ENCODE assay signal across 33 mouse cellular contexts in genomic region chr6:86360691-86361090, GRCm38 (mm10). TPM values are rescaled to one million over a fixed set of nuclear protein-coding genes. Genes with fewer than 3 reads are reported as not detected.
DNase-seq lines count a peak whose midpoint lies in the region; ATAC-seq and TF ChIP-seq lines count a peak whose summit lies in the region.
"Had no signal": no experiment of that assay in that cellular context is flagged by ENCODE, and none has a peak within 500 bp of the region (broad histone marks: within the 10 kb centered on the region; RNA-seq: fewer than 3 reads in every experiment).

No protein-coding gene starts in this region.

- no peak overlapping the region for H3K4me2 ChIP-seq in kidney, embryonic 16.5 days (replicated peaks; ENCODE audit: low read depth, low read length)
- H3K4me2 ChIP-seq in hindbrain, postnatal 0 days (ENCODE audit: low read depth, low read length) = no peak overlapping the region
- H3K4me2 ChIP-seq: embryonic facial prominence, embryonic 13.5 days; heart, embryonic 11.5 days; hindbrain, embryonic 12.5 days; liver, embryonic 12.5 days; stomach, embryonic 15.5 days had no signal

- peaks cover 4% of the 10 kb centered on the region; the same call in 1 of the 2 replicates for H3K4me1 ChIP-seq in kidney, adult 2 months (ENCODE audit: control insufficient read depth, insufficient read depth, low read length)
- H3K4me1 ChIP-seq in kidney, embryonic 16.5 days (ENCODE audit: insufficient read depth, low read length) = no peaks in the 10 kb centered on the region
- H3K4me1 ChIP-seq in hindbrain, postnatal 0 days (ENCODE audit: insufficient read depth, low read length) = no peaks in the 10 kb centered on the region
- H3K4me1 ChIP-seq: embryonic facial prominence, embryonic 13.5 days; hindbrain, embryonic 12.5 days; stomach, embryonic 15.5 days had no signal

- no peak for TF ChIP-seq POLR2A in kidney, adult 2 months (IDR thresholded peaks at IDR 0.05; ENCODE audit: low read depth, low read length)

- 32% methylated on average over 7 of the region's 7 CpGs for WGBS in kidney, adult 2 months
- WGBS in kidney, embryonic 16.5 days = 52% methylated on average over 7 of the region's 7 CpGs
- 63% methylated on average over 7 of the region's 7 CpGs for WGBS in hindbrain, postnatal 0 days

- no peak overlapping the region for H3K9ac ChIP-seq in kidney, embryonic 16.5 days (replicated peaks; ENCODE audit: low read length)
- no peak overlapping the region for H3K9ac ChIP-seq in hindbrain, postnatal 0 days (replicated peaks; ENCODE audit: low read length)
- H3K9ac ChIP-seq: embryonic facial prominence, embryonic 13.5 days; hindbrain, embryonic 12.5 days; liver, embryonic 12.5 days; liver, postnatal 0 days; stomach, embryonic 15.5 days had no signal

- H3K4me3 ChIP-seq in kidney, adult 2 months (ENCODE audit: insufficient read depth, low read depth, low read length) = no peak overlapping the region
- H3K4me3 ChIP-seq in kidney, embryonic 16.5 days (ENCODE audit: low read length) = no peak overlapping the region
- H3K4me3 ChIP-seq in hindbrain, postnatal 0 days (ENCODE audit: low read length) = no peak overlapping the region
- H3K4me3 ChIP-seq: embryonic facial prominence, embryonic 13.5 days; erythroblast, embryonic 14.5 days; gastrocnemius, adult 2 months; hindbrain, embryonic 12.5 days; layer of hippocampus, adult 2 months; liver, embryonic 12.5 days; stomach, embryonic 15.5 days had no signal

- H3K36me3 ChIP-seq in kidney, adult 2 months (ENCODE audit: control insufficient read depth, insufficient read depth, low read length) = no peaks in the 10 kb centered on the region
- no peaks in the 10 kb centered on the region for H3K36me3 ChIP-seq in kidney, embryonic 16.5 days (ENCODE audit: insufficient read depth, low read length)
- no peaks in the 10 kb centered on the region for H3K36me3 ChIP-seq in hindbrain, postnatal 0 days (ENCODE audit: insufficient read depth, low read length)
- H3K36me3 ChIP-seq: embryonic facial prominence, embryonic 13.5 days; hindbrain, embryonic 12.5 days; liver, embryonic 12.5 days; stomach, embryonic 15.5 days had no signal

- TF ChIP-seq CTCF in kidney, adult 2 months (conservative IDR thresholded peaks at IDR 0.05; ENCODE audit: insufficient read depth, insufficient read length, low read depth, low read length) = no peak
- no peak for TF ChIP-seq CTCF in hindbrain, postnatal 0 days (IDR thresholded peaks at IDR 0.05; ENCODE audit: low read depth)

- ATAC-seq in kidney, embryonic 16.5 days (ENCODE audit: low FRiP score, low TSS enrichment) = no peak
- ATAC-seq in monocyte, adult 5-6 weeks (replicated peaks; ENCODE audit: insufficient number of reproducible peaks, low FRiP score, low TSS enrichment, poor library complexity, severe bottlenecking) = no peak
- ATAC-seq in hindbrain, postnatal 0 days = no peak
- ATAC-seq: forebrain, embryonic 16.5 days; intestine, postnatal 0 days; liver, embryonic 12.5 days; liver, postnatal 0 days; lung, postnatal 0 days had no signal

- no peaks in the 10 kb centered on the region for H3K27me3 ChIP-seq in kidney, adult 2 months (replicated peaks; ENCODE audit: control insufficient read depth, insufficient read depth, low read length)
- H3K27me3 ChIP-seq in kidney, embryonic 16.5 days (ENCODE audit: insufficient read depth, low read length) = no peaks in the 10 kb centered on the region
- no peaks in the 10 kb centered on the region for H3K27me3 ChIP-seq in hindbrain, postnatal 0 days (ENCODE audit: insufficient read depth, low read length)
- H3K27me3 ChIP-seq: embryonic facial prominence, embryonic 13.5 days; hindbrain, embryonic 12.5 days; liver, embryonic 12.5 days; stomach, embryonic 15.5 days had no signal

- H3K9me3 ChIP-seq in kidney, embryonic 16.5 days (ENCODE audit: low read length) = no peaks in the 10 kb centered on the region
- H3K9me3 ChIP-seq in hindbrain, postnatal 0 days (ENCODE audit: low read length) = no peaks in the 10 kb centered on the region
- H3K9me3 ChIP-seq: embryonic facial prominence, embryonic 13.5 days; hindbrain, embryonic 12.5 days; liver, embryonic 12.5 days; stomach, embryonic 15.5 days had no signal

- no peak overlapping the region for H3K27ac ChIP-seq in kidney, adult 2 months (ENCODE audit: insufficient read depth, low read depth, low read length)
- H3K27ac ChIP-seq in kidney, embryonic 16.5 days (ENCODE audit: low read length) = no peak overlapping the region
- no peak overlapping the region for H3K27ac ChIP-seq in hindbrain, postnatal 0 days
- H3K27ac ChIP-seq: embryonic facial prominence, embryonic 13.5 days; gastrocnemius, adult 2 months; hindbrain, embryonic 12.5 days; layer of hippocampus, adult 2 months; liver, embryonic 12.5 days; macrophage; stomach, embryonic 15.5 days had no signal

- DNase-seq in adrenal gland, adult 2 months = peak; percentile 32
- no peak for DNase-seq in adrenal gland, postnatal 25 days
- DNase-seq in kidney, adult 2 months = peak; percentile 86
- peak; percentile 38 for DNase-seq in NIH3T3 (ENCODE audit: low read depth)
- peak; percentile 63 for DNase-seq in kidney, postnatal 10 days
- DNase-seq in hindbrain, postnatal 0 days (ENCODE audit: low spot score) = no peak
- DNase-seq: cerebellum, adult 11-12 months; cerebellum, postnatal 10 days; gastrocnemius, adult 2 months; gastrocnemius, postnatal 36 days; heart, adult 18-20 months; heart, postnatal 36 days; layer of hippocampus, postnatal 36 days; left cerebral cortex, postnatal 4 days; liver, postnatal 0 days; midbrain, embryonic 14.5 days; retina, postnatal 1 day; right cerebral cortex, postnatal 14 days; thymus, adult 18-20 months; thymus, postnatal 25 days had no signal

RNA-seq across cellular contexts. Expression of gene Fam136a, which starts 4.8 kb away (rescaled TPM):
- total RNA-seq in adrenal gland, adult 2 months (2021) = 10 to 100 TPM; 62.6 to 73.7 TPM
- 43.9 and 48.7 TPM in 2 replicates for polyA plus RNA-seq in adrenal gland, adult 2 months (2012; rRNA removed)
- total RNA-seq in adrenal gland, postnatal 25 days (2021) = 114 and 132 TPM in 2 replicates
- 19.7 and 20.2 TPM in 2 replicates for polyA plus RNA-seq in kidney, adult 2 months (2012; rRNA removed)
- polyA plus RNA-seq in kidney, embryonic 16.5 days (2015; fragmentation: Nextera tagmentation; extraction: Ambion mirVana) = 145 and 146 TPM in 2 replicates
- total RNA-seq in monocyte, adult 5-6 weeks (2017) = 10.1 to 17.5 TPM (median 14.1 TPM) in 3 replicates
- 42.2 and 48.2 TPM in 2 replicates for total RNA-seq in hindbrain, postnatal 0 days (2014; rRNA removed)
- polyA plus RNA-seq in hindbrain, postnatal 0 days (2015; fragmentation: Nextera tagmentation; extraction: Ambion mirVana) = 63.7 and 64.6 TPM in 2 replicates

RNA-seq across cellular contexts. Expression of gene Snrpg, which starts 10.4 kb away (rescaled TPM):
- total RNA-seq in adrenal gland, adult 2 months (2021) = 100 to 1,000 TPM; 197 to 420 TPM
- polyA plus RNA-seq in adrenal gland, adult 2 months (2012; rRNA removed) = 38.8 and 52.2 TPM in 2 replicates
- 378 and 463 TPM in 2 replicates for total RNA-seq in adrenal gland, postnatal 25 days (2021)
- 35.3 and 82.5 TPM in 2 replicates for polyA plus RNA-seq in kidney, adult 2 months (2012; rRNA removed)
- polyA plus RNA-seq in kidney, embryonic 16.5 days (2015; fragmentation: Nextera tagmentation; extraction: Ambion mirVana) = 575 and 578 TPM in 2 replicates
- total RNA-seq in monocyte, adult 5-6 weeks (2017) = 46.0 to 69.5 TPM (median 61.3 TPM) in 3 replicates
- total RNA-seq in hindbrain, postnatal 0 days (2014; rRNA removed) = 45.1 and 48.1 TPM in 2 replicates
- polyA plus RNA-seq in hindbrain, postnatal 0 days (2015; fragmentation: Nextera tagmentation; extraction: Ambion mirVana) = 278 and 289 TPM in 2 replicates

RNA-seq across cellular contexts. Expression of gene Pcyox1, which starts 36.3 kb away (rescaled TPM):
- total RNA-seq in adrenal gland, adult 2 months (2021) = 100 to 1,000 TPM; 178 to 206 TPM
- 54.8 and 96.2 TPM in 2 replicates for polyA plus RNA-seq in adrenal gland, adult 2 months (2012; rRNA removed)
- 208 and 254 TPM in 2 replicates for total RNA-seq in adrenal gland, postnatal 25 days (2021)
- polyA plus RNA-seq in kidney, adult 2 months (2012; rRNA removed) = 56.4 and 56.8 TPM in 2 replicates
- polyA plus RNA-seq in kidney, embryonic 16.5 days (2015; fragmentation: Nextera tagmentation; extraction: Ambion mirVana) = 113 and 119 TPM in 2 replicates
- 31.6 to 40.4 TPM (median 36.6 TPM) in 3 replicates for total RNA-seq in monocyte, adult 5-6 weeks (2017)
- total RNA-seq in hindbrain, postnatal 0 days (2014; rRNA removed) = 74.3 and 80.9 TPM in 2 replicates
- 102 and 104 TPM in 2 replicates for polyA plus RNA-seq in hindbrain, postnatal 0 days (2015; fragmentation: Nextera tagmentation; extraction: Ambion mirVana)

RNA-seq across cellular contexts. Expression of gene Tia1, which starts 43.3 kb away (rescaled TPM):
- total RNA-seq in adrenal gland, adult 2 months (2021) = 10 to 100 TPM; 42.7 to 44.0 TPM
- polyA plus RNA-seq in adrenal gland, adult 2 months (2012; rRNA removed) = 12.7 and 14.2 TPM in 2 replicates
- total RNA-seq in adrenal gland, postnatal 25 days (2021) = 82.0 and 85.8 TPM in 2 replicates
- 11.5 TPM in 2 replicates for polyA plus RNA-seq in kidney, adult 2 months (2012; rRNA removed)
- polyA plus RNA-seq in kidney, embryonic 16.5 days (2015; fragmentation: Nextera tagmentation; extraction: Ambion mirVana) = 187 and 221 TPM in 2 replicates
- total RNA-seq in monocyte, adult 5-6 weeks (2017) = 51.4 to 98.7 TPM (median 74.8 TPM) in 3 replicates
- total RNA-seq in hindbrain, postnatal 0 days (2014; rRNA removed) = 138 and 148 TPM in 2 replicates
- 190 and 211 TPM in 2 replicates for polyA plus RNA-seq in hindbrain, postnatal 0 days (2015; fragmentation: Nextera tagmentation; extraction: Ambion mirVana)

Comparison
In these comparisons a context has a peak if more than half of its experiments do, and no peak if none do; other contexts are left out.
1. DNase-seq: peak in adrenal gland, adult 2 months (single experiment), kidney, adult 2 months (single experiment), NIH3T3 (single experiment) and kidney, postnatal 10 days (single experiment); none in adrenal gland, postnatal 25 days (single experiment) and hindbrain, postnatal 0 days (single experiment).